Mouse (Mus musculus) MEL (cell line): ENCODE results near the gene Cobll1. TPM values are rescaled to one million over a fixed set of nuclear protein-coding genes. Genes with fewer than 3 reads are reported as not detected.

Experiments
- DNase-seq: peaks from one replicate; pipeline ENCODE4 v3.0.0; 2011; ENCODE audit warnings: low read depth, low spot score
- H3K27ac ChIP-seq: 2 replicates; pipeline ENCODE4 v1.5.1; 2012; ENCODE audit warnings: low read depth, mild to moderate bottlenecking, control low read depth, low read length, moderate library complexity; ENCODE audit not compliant: control insufficient read depth
- H3K27me3 ChIP-seq, 2 experiments: fragments of 150-350 bp in 1 of 2; sonication (generic) in 1 of 2; 2 replicates each; pipeline ENCODE4 v1.6.1; 2012; ENCODE audit warnings: low read length in 2 of 2, mild to moderate bottlenecking in 2 of 2, improper control_type of control experiment in 1 of 2, moderate library complexity in 1 of 2; ENCODE audit not compliant: insufficient read depth in 2 of 2, control insufficient read depth in 1 of 2
- H3K36me3 ChIP-seq, 2 experiments: 2 replicates each; pipeline ENCODE4 v1.6.1; 2012 to 2014; ENCODE audit warnings: low read length in 2 of 2, improper control_type of control experiment in 1 of 2, inconsistent platforms in 1 of 2, mild to moderate bottlenecking in 1 of 2; ENCODE audit not compliant: insufficient read depth in 2 of 2, control insufficient read depth in 1 of 2
- H3K4me1 ChIP-seq, 2 experiments: fragments of 150-350 bp in 1 of 2; sonication (generic) in 1 of 2; 2 replicates each; pipeline ENCODE4 v1.6.1; 2012; ENCODE audit warnings: low read length in 2 of 2, improper control_type of control experiment in 1 of 2, mild to moderate bottlenecking in 1 of 2; ENCODE audit not compliant: insufficient read depth in 2 of 2, control insufficient read depth in 1 of 2
- H3K4me3 ChIP-seq, 2 experiments: fragments of 150-350 bp in 1 of 2; sonication (generic) in 1 of 2; 2 replicates each; pipeline ENCODE4 v1.5.1; 2012; ENCODE audit warnings: low read depth in 2 of 2, low read length in 2 of 2, mild to moderate bottlenecking in 2 of 2, moderate library complexity in 2 of 2, control low read depth in 1 of 2, improper control_type of control experiment in 1 of 2; ENCODE audit not compliant: control insufficient read depth in 1 of 2, insufficient read depth in 1 of 2
- H3K79me2 ChIP-seq: 2 replicates; pipeline ENCODE4 v1.6.1; 2012; ENCODE audit warnings: mild to moderate bottlenecking, low read length, moderate library complexity; ENCODE audit not compliant: control insufficient read depth, poor library complexity, insufficient read depth
- H3K9ac ChIP-seq: 2 replicates; pipeline ENCODE4 v1.6.1; 2012; ENCODE audit warnings: low read depth, mild to moderate bottlenecking, control low read depth, low read length, moderate library complexity; ENCODE audit not compliant: control insufficient read depth, poor library complexity, severe bottlenecking
- H3K9me3 ChIP-seq: fragments of 150-350 bp; sonication (generic); replicated peaks from 2 replicates; pipeline ENCODE4 v1.6.1; 2012; ENCODE audit warnings: mild to moderate bottlenecking, low read length, improper control_type of control experiment, moderate library complexity; ENCODE audit not compliant: insufficient read depth
- BHLHE40 ChIP-seq: IDR thresholded peaks from 2 replicates; pipeline ENCODE4 v1.6.1; 2012; ENCODE audit warnings: low read depth, mild to moderate bottlenecking, inconsistent platforms, low read length, improper control_type of control experiment, borderline replicate concordance
- CTCF ChIP-seq, 3 experiments: IDR thresholded peaks in 2 of 3; conservative IDR thresholded peaks in 1 of 3; 2 replicates each; pipeline ENCODE4 v1.5.1; 2011 to 2012; ENCODE audit warnings: low read length in 3 of 3, low read depth in 2 of 3, mild to moderate bottlenecking in 2 of 3, improper control_type of control experiment in 1 of 3, inconsistent platforms in 1 of 3, mixed read lengths in 1 of 3, moderate library complexity in 1 of 3; ENCODE audit not compliant: control insufficient read depth in 1 of 3, insufficient read depth in 1 of 3, poor library complexity in 1 of 3, severe bottlenecking in 1 of 3
- E2F4 ChIP-seq: IDR thresholded peaks from 2 replicates; pipeline ENCODE4 v1.6.1; 2011; ENCODE audit warnings: low read depth, low read length, improper control_type of control experiment, borderline replicate concordance
- EP300 ChIP-seq, 2 experiments: IDR thresholded peaks; 2 replicates each; pipeline ENCODE4 v1.6.1; 2011; ENCODE audit warnings: improper control_type of control experiment in 2 of 2, low read length in 2 of 2, low read depth in 1 of 2, mild to moderate bottlenecking in 1 of 2
- ETS1 ChIP-seq: IDR thresholded peaks from 2 replicates; pipeline ENCODE4 v1.6.1; 2012; ENCODE audit warnings: low read depth, mild to moderate bottlenecking, inconsistent platforms, low read length, improper control_type of control experiment, moderate library complexity
- HCFC1 ChIP-seq: IDR thresholded peaks from 2 replicates; pipeline ENCODE4 v1.6.1; 2012; ENCODE audit warnings: low read depth, mild to moderate bottlenecking, inconsistent platforms, low read length, improper control_type of control experiment, moderate library complexity
- KAT2A ChIP-seq: conservative IDR thresholded peaks from 2 replicates; pipeline ENCODE4 v1.6.1; 2012; ENCODE audit warnings: low read depth, low read length, improper control_type of control experiment, inconsistent platforms
- MAFK ChIP-seq: IDR thresholded peaks from 2 replicates; pipeline ENCODE4 v1.6.1; 2011; ENCODE audit warnings: low read depth, mild to moderate bottlenecking, low read length, improper control_type of control experiment, borderline replicate concordance
- MEF2A ChIP-seq: IDR thresholded peaks from 2 replicates; pipeline ENCODE4 v1.6.1; 2014; ENCODE audit warnings: low read depth, mild to moderate bottlenecking, inconsistent platforms, low read length, improper control_type of control experiment; ENCODE audit not compliant: poor library complexity, insufficient replicate concordance, severe bottlenecking; ENCODE audit errors: extremely low read depth
- MXI1 ChIP-seq: IDR thresholded peaks from 2 replicates; pipeline ENCODE4 v1.6.1; 2011; ENCODE audit warnings: mild to moderate bottlenecking, low read depth, low read length, improper control_type of control experiment
- MYB ChIP-seq: IDR thresholded peaks from 2 replicates; pipeline ENCODE4 v1.6.1; 2011; ENCODE audit warnings: mild to moderate bottlenecking, low read depth, low read length, improper control_type of control experiment
- MYC ChIP-seq: IDR thresholded peaks from 2 replicates; pipeline ENCODE4 v1.6.1; 2011; ENCODE audit warnings: low read depth, mild to moderate bottlenecking, low read length, improper control_type of control experiment, moderate library complexity
- NELFE ChIP-seq: IDR thresholded peaks from 2 replicates; pipeline ENCODE4 v1.6.1; 2011; ENCODE audit warnings: low read depth, low read length, improper control_type of control experiment
- RAD21 ChIP-seq: IDR thresholded peaks from 2 replicates; pipeline ENCODE4 v1.6.1; 2011; ENCODE audit warnings: mild to moderate bottlenecking, low read depth, low read length, improper control_type of control experiment
- RCOR1 ChIP-seq: IDR thresholded peaks from 2 replicates; pipeline ENCODE4 v1.6.1; 2012; ENCODE audit warnings: low read depth, mild to moderate bottlenecking, inconsistent platforms, low read length, improper control_type of control experiment
- SMC3 ChIP-seq: IDR thresholded peaks from 2 replicates; pipeline ENCODE4 v1.6.1; 2011; ENCODE audit warnings: low read depth, low read length, improper control_type of control experiment
- TAL1 ChIP-seq: IDR thresholded peaks from 2 replicates; pipeline ENCODE4 v1.6.1; 2012; ENCODE audit warnings: mild to moderate bottlenecking, inconsistent platforms, low read length, moderate library complexity, mixed read lengths
- TBP ChIP-seq: IDR thresholded peaks from 2 replicates; pipeline ENCODE4 v1.8.0; 2011; ENCODE audit warnings: low read depth, low read length, improper control_type of control experiment
- TCF12 ChIP-seq: IDR thresholded peaks from 2 replicates; pipeline ENCODE4 v1.6.1; 2014; ENCODE audit warnings: low read depth, mild to moderate bottlenecking, inconsistent platforms, low read length, improper control_type of control experiment, moderate library complexity
- UBTF ChIP-seq: IDR thresholded peaks from 2 replicates; pipeline ENCODE4 v1.6.1; 2012; ENCODE audit warnings: low read depth, mild to moderate bottlenecking, inconsistent platforms, low read length, improper control_type of control experiment, moderate library complexity, borderline replicate concordance; ENCODE audit not compliant: insufficient read depth
- USF1 ChIP-seq: IDR thresholded peaks from 2 replicates; pipeline ENCODE4 v1.6.1; 2014; ENCODE audit warnings: low read depth, mild to moderate bottlenecking, inconsistent platforms, low read length, improper control_type of control experiment, moderate library complexity
- ZC3H11A ChIP-seq: IDR thresholded peaks from 2 replicates; pipeline ENCODE4 v1.6.1; 2012; ENCODE audit warnings: low read depth, mild to moderate bottlenecking, inconsistent platforms, low read length, improper control_type of control experiment
- ZMIZ1 ChIP-seq: IDR thresholded peaks from 2 replicates; pipeline ENCODE4 v1.6.1; 2012; ENCODE audit warnings: low read depth, mild to moderate bottlenecking, inconsistent platforms, low read length, improper control_type of control experiment, moderate library complexity
- ZNF384 ChIP-seq: IDR thresholded peaks from 2 replicates; pipeline ENCODE4 v1.6.1; 2012; ENCODE audit warnings: low read depth, mild to moderate bottlenecking, inconsistent platforms, low read length, improper control_type of control experiment
- polyA plus RNA-seq, 2 experiments: library from polyadenylated mRNA; stranded (reverse) in 1 of 2; unstranded in 1 of 2; fragments of >175 nt in 1 of 2; fragments of >200 nt in 1 of 2; gene quantifications; 2 replicates each; pipeline versions ENCODE4 v1.2.1 to v1.2.4; 2012; ENCODE audit warnings: low replicate concordance in 2 of 2, low read depth in 1 of 2; ENCODE audit not compliant: insufficient read length in 2 of 2, insufficient read depth in 1 of 2, missing spikeins in 1 of 2
- total RNA-seq: library from RNA; depleted of rRNA; stranded (reverse); fragments of 300-350 nt; gene quantifications from 2 replicates; pipeline ENCODE4 v1.2.3, GENCODE M21; 2012

The Cobll1 gene
- total and polyA plus RNA-seq, 3 experiments, result not detected

DNA sequence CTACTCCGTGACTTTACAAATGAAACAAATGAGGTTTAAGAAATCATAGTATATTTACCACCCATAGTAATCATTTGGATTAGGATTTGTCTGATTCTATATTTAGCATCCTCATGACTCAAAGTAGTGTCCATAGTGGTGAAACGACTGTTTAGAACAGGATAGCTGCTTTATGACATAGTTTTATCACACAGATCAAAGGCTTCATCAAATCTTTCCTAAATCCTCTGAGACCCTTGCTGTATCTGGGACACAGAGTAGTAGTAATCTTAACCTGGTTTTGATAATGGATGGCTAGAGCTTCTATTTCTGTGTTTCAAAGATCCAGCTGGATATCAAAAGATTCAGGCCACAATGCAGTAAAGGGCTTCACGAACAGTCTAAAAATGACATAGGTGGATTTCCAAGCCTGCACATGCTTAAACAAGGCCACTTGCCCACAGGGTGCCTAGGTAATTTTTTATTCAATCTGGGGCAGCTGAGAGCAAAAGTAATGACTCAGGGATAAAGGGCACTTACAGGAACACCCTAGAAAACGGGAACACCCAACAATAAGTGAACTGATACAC lies 98.0 kb downstream of the Cobll1 start:
- Histone ChIP-seq H3K9ac (no peak overlapping the region), H3K9me3 (no peaks in the 10 kb centered on the region), H3K4me3 (no peak overlapping the region), H3K27me3 (no peaks in the 10 kb centered on the region), H3K27ac (no peak overlapping the region), H3K4me1 (no peaks in the 10 kb centered on the region), H3K36me3 (no peaks in the 10 kb centered on the region), H3K79me2 (no peaks in the 10 kb centered on the region)
- no peak for DNase-seq
- TF ChIP-seq SMC3, result no peak
- TF ChIP-seq KAT2A, result no peak
- TF ChIP-seq UBTF, result no peak
- no peak for TF ChIP-seq MAFK
- TF ChIP-seq ZNF384, result no peak
- TF ChIP-seq MXI1, result no peak
- TF ChIP-seq CTCF (IDR thresholded peaks at IDR 0.05 in 2 of 3, conservative IDR thresholded peaks at IDR 0.05 in 1 of 3; ENCODE audit: control insufficient read depth in 1 of 3, insufficient read depth in 1 of 3, low read depth in 2 of 3, low read length in 3 of 3, poor library complexity in 1 of 3, severe bottlenecking in 1 of 3), result no peak
- TF ChIP-seq NELFE, result no peak
- TF ChIP-seq BHLHE40, result no peak
- no peak for TF ChIP-seq MEF2A
- TF ChIP-seq ZC3H11A, result no peak
- TF ChIP-seq ZMIZ1, result no peak

DNA sequence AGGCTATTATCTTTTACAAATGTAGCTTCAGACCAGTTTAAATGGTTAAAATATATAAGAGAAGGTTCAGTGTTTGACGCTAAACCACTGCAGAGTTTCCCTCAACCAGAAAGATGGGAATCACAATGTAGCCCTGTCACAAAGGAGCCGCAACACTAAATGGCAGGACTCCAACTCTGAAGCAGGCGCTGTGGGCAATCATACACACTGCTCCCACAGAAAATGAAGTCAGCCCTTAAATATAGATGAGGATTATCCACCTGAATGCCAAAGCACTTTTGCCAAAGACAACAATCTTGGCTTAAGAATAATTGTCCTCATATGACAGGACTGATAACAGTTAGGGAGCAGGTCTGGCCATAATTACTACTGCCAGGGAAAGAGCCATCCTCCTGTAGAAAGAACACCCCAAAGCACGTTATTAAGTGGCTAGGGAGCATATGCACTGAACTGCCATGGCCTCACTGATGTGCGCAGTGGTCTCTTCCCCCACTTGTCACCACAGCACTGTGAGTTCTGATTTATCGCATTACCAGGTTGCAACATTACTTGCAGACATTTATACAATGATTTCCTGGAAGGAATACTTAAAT lies 98.8 kb downstream of the Cobll1 start:
- Histone ChIP-seq H3K9ac (no peak overlapping the region), H3K4me3 (no peak overlapping the region), H3K27me3 (no peaks in the 10 kb centered on the region), H3K4me1 (no peaks in the 10 kb centered on the region), H3K36me3 (no peaks in the 10 kb centered on the region), H3K79me2 (no peaks in the 10 kb centered on the region), H3K9me3 (no peaks in the 10 kb centered on the region), H3K27ac (no peak overlapping the region)
- TF ChIP-seq USF1 (no peak), SMC3 (no peak), MYC (no peak), TBP (no peak), ETS1 (no peak), TCF12 (no peak), MYB (no peak), MAFK (no peak), HCFC1 (no peak), RCOR1 (no peak), E2F4 (no peak), EP300 (IDR thresholded peaks at IDR 0.05; ENCODE audit: low read depth in 1 of 2, low read length in 2 of 2) (no peak), MXI1 (no peak), TAL1 (no peak), RAD21 (no peak), ZMIZ1 (no peak)
- DNase-seq, result no peak
